Mouse (Mus musculus) liver (tissue): Measurements from ENCODE around the gene Ggps1.
A peak's percentile ranks its signal among the peaks of the same experiment; 100 is the strongest.
"Not testable (repeated sequence)": the region's sequence is repeated elsewhere in the genome, so short reads cannot be mapped to it uniquely, and the experiment has no call there.

Experiments
- DNase-seq: peaks from one replicate; pipeline ENCODE4 v3.0.0-alpha.2; 2020; ENCODE audit warnings: mixed read lengths

Gene Ggps1

DNA sequence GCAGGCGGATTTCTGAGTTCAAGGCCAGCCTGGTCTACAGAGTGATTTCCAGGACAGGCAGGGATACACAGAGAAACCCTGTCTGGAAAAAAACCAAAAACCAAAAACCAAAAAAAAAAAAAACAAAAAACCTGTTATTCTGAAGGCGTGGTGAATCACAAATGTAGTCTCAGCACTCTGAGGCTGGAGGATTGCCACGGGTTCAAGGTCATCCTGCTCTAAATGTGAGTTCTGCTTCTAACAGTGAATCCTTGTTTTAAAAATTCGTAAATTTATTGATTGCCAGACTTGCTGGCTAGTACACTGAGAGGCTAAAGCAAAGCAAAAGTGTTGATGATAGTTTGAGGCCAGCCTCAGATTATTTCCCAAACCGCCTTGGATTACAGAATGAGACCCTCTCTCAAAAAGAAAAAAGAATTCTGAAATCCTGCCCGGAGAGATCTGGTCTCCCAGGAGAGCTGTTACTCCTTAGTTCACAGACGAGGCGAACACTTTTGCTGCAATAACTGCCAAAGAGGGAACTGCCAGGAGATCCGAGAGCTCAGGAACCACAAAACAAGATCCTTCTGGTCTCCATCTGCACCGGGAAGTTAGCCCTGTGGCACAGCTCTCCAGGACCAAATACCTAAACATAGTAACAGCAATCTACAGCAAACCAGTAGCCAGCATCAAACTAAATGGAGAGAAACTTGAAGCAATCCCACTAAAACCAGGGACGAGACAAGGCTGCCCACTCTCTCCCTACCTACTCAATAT is 27.2 kb downstream of the Ggps1 start:
- no peak for DNase-seq

GRCm38 (mm10) chr13:14035352-14035751 is 27.9 kb downstream of the Ggps1 start:
- DNase-seq = not testable (repeated sequence)

- peak; percentile 58 for DNase-seq
Measured at GRCm38 (mm10) chr13:14034073-14034348, 29.3 kb downstream of the Ggps1 start.

DNA sequence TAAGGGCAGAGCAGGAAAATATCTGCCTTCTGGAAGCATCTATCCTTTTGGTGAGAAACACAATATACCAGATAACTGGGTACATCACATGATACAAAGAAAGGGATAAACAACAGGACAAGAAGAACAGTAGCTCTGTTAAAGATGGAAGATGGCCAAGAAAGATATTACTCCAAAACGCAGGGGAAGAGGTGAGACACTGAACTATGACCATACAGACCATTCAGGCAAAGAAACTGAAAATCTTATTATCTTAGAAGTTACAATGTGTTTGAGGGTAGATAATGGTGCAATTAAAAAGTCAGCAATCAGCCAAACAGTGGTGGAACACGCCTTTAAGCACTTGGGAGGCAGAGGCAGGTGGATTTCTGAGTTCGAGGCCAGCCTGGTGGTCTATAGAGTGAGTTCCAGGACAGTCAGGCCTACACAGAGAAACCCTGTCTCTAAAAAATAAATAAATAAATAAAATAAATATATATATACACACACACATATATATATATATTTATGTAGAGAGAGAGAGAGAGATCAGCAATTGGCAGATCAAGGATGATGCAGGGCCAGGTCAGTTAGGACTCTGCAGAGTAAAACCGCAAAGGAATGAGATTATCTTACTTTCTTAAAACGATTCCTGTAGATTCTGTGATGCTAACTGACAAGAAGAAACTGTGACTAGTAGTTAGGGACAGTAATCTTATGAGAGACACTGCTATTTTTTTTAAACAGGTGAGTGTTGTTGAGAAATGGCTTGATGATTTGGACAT is 29.8 kb downstream of the Ggps1 start:
- peak; percentile 42 for DNase-seq

- no peak for DNase-seq
Measured at GRCm38 (mm10) chr13:14026154-14026820, 37.0 kb downstream of the Ggps1 start.

GRCm38 (mm10) chr13:14025554-14025953 is 37.7 kb downstream of the Ggps1 start:
- DNase-seq = no peak

GRCm38 (mm10) chr13:14021417-14021816 is 41.9 kb downstream of the Ggps1 start:
- DNase-seq = not testable (repeated sequence)

DNA sequence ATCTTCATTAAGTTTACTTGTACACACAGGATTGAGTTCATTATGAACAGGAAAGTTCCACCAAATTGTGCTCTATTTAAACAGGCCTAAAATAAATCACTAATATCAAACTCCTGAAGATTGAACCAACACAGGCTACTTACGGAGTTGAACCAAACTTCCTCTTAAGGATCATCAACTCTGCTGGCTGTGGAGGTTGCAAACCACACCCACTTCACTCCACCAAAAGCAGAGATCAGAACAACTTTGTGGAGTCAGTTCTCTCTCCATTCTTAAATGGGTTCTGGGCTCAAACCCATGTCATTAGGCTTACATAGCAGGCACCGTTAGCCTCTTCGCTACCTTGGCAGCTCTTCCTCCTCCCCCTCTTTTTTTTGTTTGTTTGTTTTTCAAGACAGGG is 44.4 kb downstream of the Ggps1 start:
- DNase-seq = no peak

- peak; percentile 44 for DNase-seq
Measured at GRCm38 (mm10) chr13:14018283-14018682, 45.0 kb downstream of the Ggps1 start.

DNA sequence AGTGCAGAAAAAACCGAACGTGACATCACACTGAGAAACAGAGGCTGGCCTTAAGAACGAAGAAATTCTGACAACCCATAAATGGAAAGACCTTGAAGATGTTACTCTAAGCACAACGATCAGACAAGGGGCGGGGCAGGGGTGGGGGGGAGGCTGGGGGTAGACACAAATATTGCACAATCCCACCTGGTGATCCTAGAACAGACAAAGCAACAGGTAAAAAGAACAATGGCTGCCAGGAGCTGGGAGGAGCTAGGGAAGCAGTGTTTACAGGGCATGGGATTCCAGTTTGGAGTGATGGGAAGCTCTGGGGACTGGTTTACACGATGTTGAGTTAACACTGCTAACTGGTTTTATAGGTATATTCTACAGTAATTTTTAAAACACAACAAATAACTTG is 47.7 kb downstream of the Ggps1 start:
- DNase-seq = no peak

GRCm38 (mm10) chr13:14014540-14014939 is 48.7 kb downstream of the Ggps1 start:
- no peak for DNase-seq

DNA sequence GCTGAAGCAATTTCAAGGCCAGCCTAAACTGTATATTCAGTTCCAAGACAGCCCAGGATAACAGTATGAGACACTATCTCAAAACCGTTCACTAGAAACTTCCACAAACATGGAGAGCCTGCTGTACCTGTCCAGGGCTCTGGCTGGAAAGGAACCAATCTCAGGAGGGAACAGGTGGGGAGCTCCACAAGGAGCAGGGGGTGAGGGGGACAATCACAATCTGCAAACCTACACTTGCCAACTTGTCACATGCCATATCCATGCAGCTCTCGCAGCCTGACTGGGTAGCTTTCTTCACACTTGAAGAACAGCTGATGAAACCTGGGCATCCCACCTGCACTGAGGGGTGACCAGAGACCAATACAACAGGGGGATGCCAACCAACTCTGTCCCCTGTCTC is 49.3 kb downstream of the Ggps1 start:
- DNase-seq = no peak

DNA sequence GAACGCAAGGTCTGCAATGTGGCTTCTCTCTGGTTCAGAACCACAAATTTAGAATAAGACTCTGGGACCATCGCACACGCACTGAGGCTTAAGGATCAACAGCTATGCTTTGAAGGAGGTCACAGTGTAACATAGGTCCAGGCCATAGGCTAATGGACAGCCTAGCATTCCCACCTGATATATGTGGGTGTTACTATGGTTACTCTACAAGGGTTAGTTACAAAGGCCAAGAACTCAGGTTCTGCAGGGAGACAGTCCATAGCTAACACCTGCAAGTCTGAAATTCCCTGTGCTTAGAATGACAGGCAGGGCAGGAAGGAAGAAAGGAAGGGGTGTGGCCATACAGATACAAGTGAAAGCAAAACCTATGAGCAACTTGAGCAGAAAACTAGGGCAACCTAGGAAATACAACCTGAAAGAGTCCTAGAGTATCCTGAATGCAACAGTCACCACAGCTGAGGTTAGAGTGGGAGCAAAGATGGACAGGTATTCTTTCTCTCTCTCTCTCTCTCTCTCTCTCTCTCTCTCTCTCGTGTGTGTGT is 51.8 kb downstream of the Ggps1 start:
- DNase-seq = no peak

DNA sequence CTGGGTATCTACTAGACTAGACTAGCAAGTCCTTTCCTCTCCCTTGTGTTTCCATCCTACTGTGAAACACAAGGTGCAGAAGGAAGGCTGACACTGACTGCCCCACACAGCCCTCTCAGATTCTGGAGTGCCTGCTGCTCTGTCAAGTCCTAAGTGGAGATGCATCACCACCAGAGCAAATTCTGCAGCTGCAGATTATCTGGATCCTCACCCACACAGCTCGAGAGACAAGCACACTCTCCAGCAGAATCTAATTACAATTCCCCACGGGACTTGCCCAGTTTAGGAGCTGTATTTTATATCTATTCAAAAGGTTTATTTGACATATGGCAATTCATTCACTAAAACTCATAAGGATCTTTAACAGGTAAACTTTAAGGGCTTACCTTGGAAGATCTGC is 57.2 kb downstream of the Ggps1 start:
- no peak for DNase-seq

GRCm38 (mm10) chr13:14004999-14005398 is 58.3 kb downstream of the Ggps1 start:
- DNase-seq = no peak

DNA sequence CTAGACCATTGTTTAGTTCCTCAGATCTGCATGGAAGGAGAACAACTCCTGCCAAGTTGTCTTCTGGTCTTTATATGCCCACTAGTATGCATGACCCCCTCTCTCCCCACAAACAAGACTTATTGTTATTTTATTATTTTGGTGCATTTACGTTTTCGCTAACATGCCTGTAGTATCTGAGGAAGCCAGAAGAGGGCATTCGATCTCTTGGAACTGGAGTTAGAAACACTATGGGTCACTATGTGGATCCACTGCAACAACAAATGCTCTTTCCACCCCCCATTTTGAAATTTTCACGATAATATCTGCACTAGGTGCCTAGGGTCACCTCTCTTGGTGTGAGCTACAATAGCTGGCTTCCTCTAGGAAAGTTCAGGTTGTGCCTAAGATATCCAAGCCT is 59.2 kb downstream of the Ggps1 start:
- no peak for DNase-seq

DNA sequence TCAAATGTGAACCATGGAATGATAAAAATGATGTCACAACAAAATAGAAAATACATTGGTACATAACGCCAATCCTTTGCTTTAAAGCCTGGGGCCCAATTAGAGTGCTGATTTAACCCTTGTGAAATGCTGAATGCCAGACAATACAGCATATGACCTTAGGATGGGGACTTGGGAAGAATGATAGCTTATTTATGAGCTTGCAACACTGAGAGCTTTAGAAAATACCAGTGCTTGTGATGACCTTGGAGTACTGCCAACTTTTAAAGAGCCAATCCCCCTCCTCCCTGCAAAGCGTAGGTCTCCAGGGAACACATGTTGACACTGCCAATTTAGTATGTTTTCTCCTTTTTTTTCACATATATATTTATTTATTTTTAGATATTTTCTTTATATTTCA is 60.6 kb downstream of the Ggps1 start:
- no peak for DNase-seq
